Mouse (Mus musculus) hindbrain, embryonic 13.5 days (tissue): Measurements from ENCODE around the gene Kcnn1. TPM values are rescaled to one million over a fixed set of nuclear protein-coding genes. Genes with fewer than 3 reads are reported as not detected.

Experiments used
- ATAC-seq: fragments of 200-750 bp; cut with Nextera tagmentation; 2 replicates; pipeline ENCODE4 v1.8.0; 2017; ENCODE audit warnings: moderate TSS enrichment; ENCODE audit not compliant: low FRiP score
- H3K27ac ChIP-seq: fragments of 300-500 bp; sonication (generic); 2 replicates; pipeline ENCODE4 v1.5.1; 2015; ENCODE audit warnings: inconsistent platforms, mild to moderate bottlenecking, moderate library complexity
- H3K27me3 ChIP-seq: fragments of 300-500 bp; sonication (generic); 2 replicates; pipeline ENCODE4 v1.6.1; 2015; ENCODE audit warnings: mild to moderate bottlenecking, inconsistent platforms
- H3K36me3 ChIP-seq: fragments of 300-500 bp; sonication (generic); 2 replicates; pipeline ENCODE4 v1.6.1; 2015; ENCODE audit warnings: mild to moderate bottlenecking, inconsistent platforms
- H3K4me1 ChIP-seq: fragments of 300-500 bp; sonication (generic); replicated peaks from 2 replicates; pipeline ENCODE4 v1.6.1; 2015; ENCODE audit warnings: inconsistent platforms
- H3K4me2 ChIP-seq: fragments of 300-500 bp; sonication (generic); 2 replicates; pipeline ENCODE4 v1.6.1; 2015; ENCODE audit warnings: inconsistent platforms, mild to moderate bottlenecking, moderate library complexity
- H3K4me3 ChIP-seq: fragments of 300-500 bp; sonication (generic); 2 replicates; pipeline ENCODE4 v1.5.1; 2015; ENCODE audit warnings: mild to moderate bottlenecking, inconsistent platforms
- H3K9ac ChIP-seq: fragments of 300-500 bp; sonication (generic); 2 replicates; pipeline ENCODE4 v1.6.1; 2015; ENCODE audit warnings: mild to moderate bottlenecking, inconsistent platforms
- H3K9me3 ChIP-seq: fragments of 300-500 bp; sonication (generic); 2 replicates; pipeline ENCODE4 v1.6.1; 2016; ENCODE audit warnings: inconsistent platforms
- WGBS: fragments of 180-500 bp; shearing (Covaris S2); methylation state at CpG from one replicate; pipeline ENCODE4 v1.1.7; 2015; 5-methylcytosine and 5-hydroxymethylcytosine counted together
- polyA plus RNA-seq: library from polyadenylated mRNA; unstranded; fragments of >200 nt; fragmentation: Nextera tagmentation; extraction: Ambion mirVana; gene quantifications from 2 replicates; pipeline ENCODE4 v1.2.1, GENCODE M21; 2015

Gene Kcnn1
- polyA plus RNA-seq, 1 experiment from 2014 or later, result 17.7 TPM

GRCm38 (mm10) chr8:70864712-70865221 is 1.7 kb upstream of the Kcnn1 start:
- Histone ChIP-seq H3K36me3 (peaks cover 10% of the 10 kb centered on the region; the same call in 1 of the 2 replicates), H3K4me2 (peak overlapping the region; percentile 96), H3K9ac (peak overlapping the region; percentile 88), H3K27me3 (0 out of 2 replicates have a peak, but pooled peaks cover 7% of the 10 kb centered on the region), H3K27ac (peak overlapping the region; percentile 99), H3K9me3 (no peaks in the 10 kb centered on the region), H3K4me1 (peaks cover 71% of the 10 kb centered on the region), H3K4me3 (peak overlapping the region; percentile 58)
- peak; percentile 22 for ATAC-seq
- WGBS, result 1% methylated on average over 24 of the region's 24 CpGs

GRCm38 (mm10) chr8:70863956-70864711 is 1.1 kb upstream of the Kcnn1 start:
- Histone ChIP-seq H3K4me2 (peak overlapping the region; percentile 96), H3K27ac (peak overlapping the region; percentile 99), H3K9me3 (no peaks in the 10 kb centered on the region), H3K9ac (peak overlapping the region; percentile 88), H3K27me3 (0 out of 2 replicates have a peak, but pooled peaks cover 7% of the 10 kb centered on the region), H3K4me1 (peaks cover 69% of the 10 kb centered on the region), H3K36me3 (peaks cover 10% of the 10 kb centered on the region; the same call in 1 of the 2 replicates), H3K4me3 (peak overlapping the region; percentile 58)
- WGBS, result under 1% methylated on average over 46 of the region's 46 CpGs
- ATAC-seq, result no peak

GRCm38 (mm10) chr8:70857516-70857915 is 5.5 kb downstream of the Kcnn1 start:
- Histone ChIP-seq H3K4me2 (peak overlapping the region; percentile 82; the same call in 1 of the 2 replicates), H3K27me3 (0 out of 2 replicates have a peak, but pooled peaks cover 5% of the 10 kb centered on the region), H3K9me3 (no peaks in the 10 kb centered on the region), H3K4me3 (no peak overlapping the region), H3K27ac (peak overlapping the region; percentile 35), H3K9ac (peak overlapping the region; percentile 73; the same call in 1 of the 2 replicates), H3K36me3 (peaks cover 15% of the 10 kb centered on the region), H3K4me1 (peaks cover 67% of the 10 kb centered on the region)
- 7% methylated on average over 4 of the region's 4 CpGs for WGBS
- ATAC-seq, result no peak

GRCm38 (mm10) chr8:70856541-70857197 is 6.4 kb downstream of the Kcnn1 start:
- Histone ChIP-seq H3K9me3 (no peaks in the 10 kb centered on the region), H3K4me3 (peak overlapping the region; percentile 51), H3K4me2 (peak overlapping the region; percentile 82), H3K27me3 (no peaks in the 10 kb centered on the region), H3K4me1 (peaks cover 58% of the 10 kb centered on the region), H3K27ac (no peak overlapping the region), H3K36me3 (peaks cover 24% of the 10 kb centered on the region), H3K9ac (peak overlapping the region; percentile 73)
- 7% methylated on average over 33 of the region's 33 CpGs for WGBS
- ATAC-seq, result peak; percentile 71

GRCm38 (mm10) chr8:70856028-70856427 is 7.0 kb downstream of the Kcnn1 start:
- Histone ChIP-seq H3K4me2 (peak overlapping the region; percentile 82; the same call in 1 of the 2 replicates), H3K27ac (no peak overlapping the region), H3K27me3 (no peaks in the 10 kb centered on the region), H3K4me1 (peaks cover 53% of the 10 kb centered on the region), H3K9ac (peak overlapping the region; percentile 73), H3K36me3 (peaks cover 26% of the 10 kb centered on the region), H3K4me3 (no peak overlapping the region), H3K9me3 (no peaks in the 10 kb centered on the region)
- ATAC-seq, result no peak
- WGBS, result 65% methylated on average over 5 of the region's 5 CpGs

- Histone ChIP-seq H3K27me3 (no peaks in the 10 kb centered on the region), H3K9me3 (no peaks in the 10 kb centered on the region), H3K36me3 (peaks cover 31% of the 10 kb centered on the region), H3K27ac (no peak overlapping the region), H3K9ac (no peak overlapping the region), H3K4me3 (no peak overlapping the region), H3K4me2 (no peak overlapping the region), H3K4me1 (peaks cover 47% of the 10 kb centered on the region)
- ATAC-seq, result no peak
- 97% methylated on average over 2 of the region's 2 CpGs for WGBS
Measured at GRCm38 (mm10) chr8:70853863-70854262, 9.2 kb downstream of the Kcnn1 start.

GRCm38 (mm10) chr8:70852595-70853231 is 10.3 kb downstream of the Kcnn1 start:
- no peak overlapping the region for H3K4me3 ChIP-seq
- no peak for ATAC-seq
- H3K27ac ChIP-seq, result no peak overlapping the region
- peaks cover 35% of the 10 kb centered on the region for H3K4me1 ChIP-seq
- WGBS, result 92% methylated on average over 41 of the region's 41 CpGs
- H3K36me3 ChIP-seq, result peaks cover 42% of the 10 kb centered on the region
- no peak overlapping the region for H3K9ac ChIP-seq
- 0 out of 2 replicates have a peak, but pooled peaks cover 3% of the 10 kb centered on the region for H3K27me3 ChIP-seq
- H3K9me3 ChIP-seq, result no peaks in the 10 kb centered on the region
- H3K4me2 ChIP-seq, result no peak overlapping the region

- no peak overlapping the region for H3K4me3 ChIP-seq
- H3K9ac ChIP-seq, result 0 out of 2 replicates have a peak overlapping the region, but pooled peaks have one; percentile 43
- H3K9me3 ChIP-seq, result no peaks in the 10 kb centered on the region
- H3K27me3 ChIP-seq, result peaks cover 5% of the 10 kb centered on the region; the same call in 1 of the 2 replicates
- ATAC-seq, result no peak
- no peak overlapping the region for H3K27ac ChIP-seq
- 55% methylated on average over 6 of the region's 6 CpGs for WGBS
- H3K4me1 ChIP-seq, result peaks cover 27% of the 10 kb centered on the region
- peaks cover 44% of the 10 kb centered on the region for H3K36me3 ChIP-seq
- no peak overlapping the region for H3K4me2 ChIP-seq
Measured at GRCm38 (mm10) chr8:70851837-70852236, 11.2 kb downstream of the Kcnn1 start.

- Histone ChIP-seq H3K36me3 (peaks cover 53% of the 10 kb centered on the region), H3K27ac (no peak overlapping the region), H3K4me3 (no peak overlapping the region), H3K4me1 (peaks cover 18% of the 10 kb centered on the region), H3K27me3 (peaks cover 5% of the 10 kb centered on the region; the same call in 1 of the 2 replicates), H3K9me3 (no peaks in the 10 kb centered on the region), H3K4me2 (no peak overlapping the region), H3K9ac (peak overlapping the region; percentile 43; the same call in 1 of the 2 replicates)
- WGBS, result 87% methylated on average over 4 of the region's 4 CpGs
- ATAC-seq, result no peak
Measured at GRCm38 (mm10) chr8:70850947-70851346, 12.1 kb downstream of the Kcnn1 start.

GRCm38 (mm10) chr8:70850132-70850845 is 12.8 kb downstream of the Kcnn1 start:
- H3K4me3 ChIP-seq, result no peak overlapping the region
- 78% methylated on average over 7 of the region's 7 CpGs for WGBS
- H3K9ac ChIP-seq, result no peak overlapping the region
- H3K27ac ChIP-seq, result no peak overlapping the region
- no peak for ATAC-seq
- H3K36me3 ChIP-seq, result peaks cover 53% of the 10 kb centered on the region
- H3K27me3 ChIP-seq, result peaks cover 5% of the 10 kb centered on the region; the same call in 1 of the 2 replicates
- H3K4me2 ChIP-seq, result no peak overlapping the region
- no peaks in the 10 kb centered on the region for H3K9me3 ChIP-seq
- peaks cover 12% of the 10 kb centered on the region for H3K4me1 ChIP-seq

- peak overlapping the region; percentile 39; the same call in 1 of the 2 replicates for H3K9ac ChIP-seq
- WGBS, result 89% methylated on average over 3 of the region's 3 CpGs
- peaks cover 5% of the 10 kb centered on the region; the same call in 1 of the 2 replicates for H3K27me3 ChIP-seq
- no peak overlapping the region for H3K4me3 ChIP-seq
- H3K27ac ChIP-seq, result no peak overlapping the region
- no peak for ATAC-seq
- no peak overlapping the region for H3K4me2 ChIP-seq
- 0 out of 2 replicates have a peak, but pooled peaks cover 4% of the 10 kb centered on the region for H3K4me1 ChIP-seq
- H3K9me3 ChIP-seq, result no peaks in the 10 kb centered on the region
- H3K36me3 ChIP-seq, result peaks cover 48% of the 10 kb centered on the region
Measured at GRCm38 (mm10) chr8:70849333-70849990, 13.6 kb downstream of the Kcnn1 start.
